Mouse (Mus musculus): ENCODE measurements around the gene Arhgef33. TPM values are rescaled to one million over a fixed set of nuclear protein-coding genes. Genes with fewer than 3 reads are reported as not detected.

Arhgef33 gene
- polyA plus RNA-seq, 1 experiment from 2014 or later = 1.7 TPM

DNA sequence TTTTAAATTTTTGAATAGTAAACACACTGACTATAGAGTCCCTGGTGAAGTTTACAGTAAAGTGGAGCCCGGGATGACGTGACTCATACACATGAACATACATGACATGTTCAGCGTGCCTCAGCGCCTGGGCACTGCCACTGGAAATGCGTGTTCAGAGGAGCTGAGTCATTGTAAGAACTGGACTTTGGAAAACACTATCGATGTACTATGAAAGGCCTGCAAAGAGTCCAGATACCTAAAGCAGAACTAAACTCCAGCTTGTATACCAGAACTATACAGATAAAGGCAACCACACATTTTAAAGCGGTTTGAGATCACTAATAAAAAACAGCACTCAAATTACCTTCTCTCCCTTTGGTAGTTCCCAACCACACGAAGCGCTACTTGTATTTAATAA is 124.8 kb downstream of the Arhgef33 start:
- Histone ChIP-seq H3K9ac (ENCODE audit: low read depth, low read length) (no peak overlapping the region), H3K27me3 (replicated peaks; ENCODE audit: control insufficient read depth, insufficient read depth, low read length) (no peaks in the 10 kb centered on the region), H3K4me2 (ENCODE audit: low read depth, low read length) (no peak overlapping the region), H3K4me3 (ENCODE audit: low read depth, low read length) (no peak overlapping the region), H3K9me3 (ENCODE audit: control insufficient read depth, low read length) (no peaks in the 10 kb centered on the region), H3K4me1 (ENCODE audit: control insufficient read depth, insufficient read depth, low read length) (no peaks in the 10 kb centered on the region), H3K36me3 (ENCODE audit: control insufficient read depth, insufficient read depth, low read length) (peaks cover 47% of the 10 kb centered on the region), H3K27ac (replicated peaks; ENCODE audit: low read depth, low read length) (no peak overlapping the region)
- no peak for DNase-seq (ENCODE audit: low spot score)
- ATAC-seq (ENCODE audit: low read depth) = no peak
- 91% methylated on average over 9 of the region's 9 CpGs for WGBS

- H3K9me3 ChIP-seq (ENCODE audit: control insufficient read depth, low read length) = no peaks in the 10 kb centered on the region
- peaks cover 53% of the 10 kb centered on the region for H3K36me3 ChIP-seq (ENCODE audit: control insufficient read depth, insufficient read depth, low read length)
- DNase-seq (ENCODE audit: low spot score) (no peak), ATAC-seq (ENCODE audit: low read depth) (no peak)
- no peak overlapping the region for H3K4me3 ChIP-seq (ENCODE audit: low read depth, low read length)
- no peak overlapping the region for H3K9ac ChIP-seq (ENCODE audit: low read depth, low read length)
- 73% methylated on average over 3 of the region's 3 CpGs for WGBS
- no peaks in the 10 kb centered on the region for H3K27me3 ChIP-seq (replicated peaks; ENCODE audit: control insufficient read depth, insufficient read depth, low read length)
- no peak overlapping the region for H3K27ac ChIP-seq (replicated peaks; ENCODE audit: low read depth, low read length)
- no peak overlapping the region for H3K4me2 ChIP-seq (ENCODE audit: low read depth, low read length)
- no peaks in the 10 kb centered on the region for H3K4me1 ChIP-seq (ENCODE audit: control insufficient read depth, insufficient read depth, low read length)
Observed at GRCm38 (mm10) chr17:80434430-80434829, 127.2 kb downstream of the Arhgef33 start.

DNA sequence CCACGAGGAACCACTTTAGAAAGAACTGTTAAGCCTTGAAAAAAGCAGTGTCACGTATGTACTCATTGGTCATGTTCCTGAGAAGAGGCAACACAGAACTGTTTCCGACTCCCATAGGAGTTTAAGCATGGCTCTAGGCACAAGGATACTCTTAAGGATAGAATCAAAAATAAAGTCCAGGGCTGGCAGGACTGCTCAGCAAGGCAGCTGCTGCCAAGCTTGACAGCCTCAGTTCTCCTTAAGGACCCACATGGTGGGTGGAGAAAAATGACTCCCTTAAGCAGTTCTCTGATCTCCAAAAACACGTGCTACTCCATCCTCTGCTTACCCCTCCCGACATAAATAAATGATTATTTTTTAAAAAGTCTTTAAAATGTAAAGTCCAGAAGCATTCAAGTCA is 128.5 kb downstream of the Arhgef33 start:
- Histone ChIP-seq H3K4me1 (ENCODE audit: control insufficient read depth, insufficient read depth, low read length) (no peaks in the 10 kb centered on the region), H3K36me3 (ENCODE audit: control insufficient read depth, insufficient read depth, low read length) (peaks cover 54% of the 10 kb centered on the region), H3K9ac (ENCODE audit: low read depth, low read length) (no peak overlapping the region), H3K4me3 (ENCODE audit: low read depth, low read length) (no peak overlapping the region), H3K9me3 (ENCODE audit: control insufficient read depth, low read length) (no peaks in the 10 kb centered on the region), H3K4me2 (ENCODE audit: low read depth, low read length) (no peak overlapping the region), H3K27me3 (replicated peaks; ENCODE audit: control insufficient read depth, insufficient read depth, low read length) (no peaks in the 10 kb centered on the region), H3K27ac (replicated peaks; ENCODE audit: low read depth, low read length) (no peak overlapping the region; the same call in 1 of the 2 replicates)
- 86% methylated on average over 5 of the region's 5 CpGs for WGBS
- ATAC-seq (ENCODE audit: low read depth) = no peak
- DNase-seq (ENCODE audit: low spot score) = no peak

DNA sequence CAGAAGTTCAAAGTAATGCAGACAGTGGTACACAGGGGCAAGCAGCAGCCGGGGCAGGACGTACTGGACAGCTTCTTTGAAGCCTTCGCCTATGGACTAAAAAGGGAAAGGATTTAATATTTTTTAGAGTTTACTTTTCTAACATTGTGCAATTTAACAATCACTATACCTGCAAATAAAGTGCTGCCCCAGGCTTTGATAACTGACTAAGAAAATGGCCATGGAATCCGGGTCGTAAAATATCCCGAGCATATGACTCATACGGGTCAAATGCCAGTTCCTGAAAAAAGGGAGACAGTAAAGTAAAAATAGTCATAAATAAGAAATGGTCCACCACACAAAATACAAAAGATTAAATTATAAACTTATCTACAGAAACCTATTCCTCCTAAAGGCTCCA is 138.2 kb downstream of the Arhgef33 start:
- Histone ChIP-seq H3K27ac (replicated peaks; ENCODE audit: low read depth, low read length) (no peak overlapping the region), H3K9ac (ENCODE audit: low read depth, low read length) (no peak overlapping the region), H3K4me2 (ENCODE audit: low read depth, low read length) (no peak overlapping the region), H3K36me3 (ENCODE audit: control insufficient read depth, insufficient read depth, low read length) (peaks cover 79% of the 10 kb centered on the region), H3K27me3 (replicated peaks; ENCODE audit: control insufficient read depth, insufficient read depth, low read length) (no peaks in the 10 kb centered on the region), H3K9me3 (ENCODE audit: control insufficient read depth, low read length) (no peaks in the 10 kb centered on the region), H3K4me3 (ENCODE audit: low read depth, low read length) (no peak overlapping the region), H3K4me1 (ENCODE audit: control insufficient read depth, insufficient read depth, low read length) (no peaks in the 10 kb centered on the region)
- WGBS = 86% methylated on average over 7 of the region's 7 CpGs
- DNase-seq (ENCODE audit: low spot score) (no peak), ATAC-seq (ENCODE audit: low read depth) (no peak)

GRCm38 (mm10) chr17:80446470-80446869 is 139.3 kb downstream of the Arhgef33 start:
- ATAC-seq (ENCODE audit: low read depth) (no peak), DNase-seq (ENCODE audit: low spot score) (no peak)
- no peak overlapping the region for H3K9ac ChIP-seq (ENCODE audit: low read depth, low read length)
- no peaks in the 10 kb centered on the region for H3K9me3 ChIP-seq (ENCODE audit: control insufficient read depth, low read length)
- 93% methylated on average over 5 of the region's 5 CpGs for WGBS
- H3K4me3 ChIP-seq (ENCODE audit: low read depth, low read length) = no peak overlapping the region
- no peak overlapping the region for H3K4me2 ChIP-seq (ENCODE audit: low read depth, low read length)
- no peak overlapping the region for H3K27ac ChIP-seq (replicated peaks; ENCODE audit: low read depth, low read length)
- H3K27me3 ChIP-seq (replicated peaks; ENCODE audit: control insufficient read depth, insufficient read depth, low read length) = no peaks in the 10 kb centered on the region
- no peaks in the 10 kb centered on the region for H3K4me1 ChIP-seq (ENCODE audit: control insufficient read depth, insufficient read depth, low read length)
- H3K36me3 ChIP-seq (ENCODE audit: control insufficient read depth, insufficient read depth, low read length) = peaks cover 76% of the 10 kb centered on the region

Other genes with a start within 250 kb of the Arhgef33 start
- gene Hnrnpll, start 245.1 kb upstream of the Arhgef33 start, polyA plus RNA-seq (2014; fragmentation: Nextera tagmentation; extraction: Ambion mirVana) = 55.6 and 61.0 TPM in 2 replicates
- 25.8 and 27.3 TPM in 2 replicates for gene Galm, start 179.9 kb upstream of the Arhgef33 start, polyA plus RNA-seq (2014; fragmentation: Nextera tagmentation; extraction: Ambion mirVana)
- 485 and 532 TPM in 2 replicates for gene Srsf7, start 100.1 kb upstream of the Arhgef33 start, polyA plus RNA-seq (2014; fragmentation: Nextera tagmentation; extraction: Ambion mirVana)
- 0.18 and 0.19 TPM in 2 replicates for gene Ttc39d, start 99.9 kb upstream of the Arhgef33 start, polyA plus RNA-seq (2014; fragmentation: Nextera tagmentation; extraction: Ambion mirVana)
- gene Gemin6, start 83.0 kb upstream of the Arhgef33 start, polyA plus RNA-seq (2014; fragmentation: Nextera tagmentation; extraction: Ambion mirVana) = 33.1 and 34.5 TPM in 2 replicates
- gene Morn2, start 17.2 kb upstream of the Arhgef33 start, polyA plus RNA-seq (2014; fragmentation: Nextera tagmentation; extraction: Ambion mirVana) = 26.7 and 27.9 TPM in 2 replicates
- 19.5 and 20.7 TPM in 2 replicates for gene Dhx57, start 16.9 kb upstream of the Arhgef33 start, polyA plus RNA-seq (2014; fragmentation: Nextera tagmentation; extraction: Ambion mirVana)
- 0.75 and 1.8 TPM in 2 replicates for gene Gm10190, start 66.1 kb downstream of the Arhgef33 start, polyA plus RNA-seq (2014; fragmentation: Nextera tagmentation; extraction: Ambion mirVana)
- gene Sos1, start 173.0 kb downstream of the Arhgef33 start, polyA plus RNA-seq (2014; fragmentation: Nextera tagmentation; extraction: Ambion mirVana) = 7.3 and 8.3 TPM in 2 replicates